Mouse (Mus musculus): ENCODE results near the gene Mettl7b.

GRCm38 (mm10) chr10:128947496-128947895 is 13.3 kb downstream of the Mettl7b start:
- TF ChIP-seq EP300 (IDR thresholded peaks at IDR 0.05; ENCODE audit: low read depth) (no peak), CTCF (IDR thresholded peaks at IDR 0.05; ENCODE audit: low read depth) (no peak)
